Mouse (Mus musculus): Measurements from ENCODE around the gene Ltbp2.

DNA sequence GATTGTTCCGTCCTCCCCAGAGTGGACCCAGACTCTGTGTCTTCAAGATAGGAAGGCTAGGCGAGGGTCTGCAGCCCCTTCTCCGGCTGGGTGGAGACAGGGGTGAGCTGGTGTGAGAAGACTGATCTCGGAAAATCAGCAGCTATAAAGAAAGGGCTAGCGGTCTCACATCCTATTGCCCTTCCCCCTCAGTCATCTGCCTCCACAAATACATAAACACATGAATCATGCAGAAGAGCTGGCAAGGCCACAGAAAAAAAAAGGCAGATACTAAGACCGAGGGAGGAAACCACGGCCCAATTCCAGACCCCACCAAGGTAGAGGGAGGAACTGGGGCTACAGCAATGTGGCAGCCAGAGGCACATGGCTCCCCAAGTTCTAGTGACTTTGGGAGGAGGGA is 11.5 kb downstream of the Ltbp2 start:
- TF ChIP-seq POLR2A (IDR thresholded peaks at IDR 0.05; ENCODE audit: insufficient read length, low read depth) (no peak), E2F4 (IDR thresholded peaks at IDR 0.05; ENCODE audit: insufficient read depth) (no peak), MYOG (IDR thresholded peaks at IDR 0.05; ENCODE audit: control insufficient read depth in 1 of 3, insufficient read depth in 1 of 3, insufficient read length in 2 of 3, low read depth in 2 of 3) (no peak), TCF3 (IDR thresholded peaks at IDR 0.05; ENCODE audit: insufficient read length, low read depth) (no peak), USF1 (IDR thresholded peaks at IDR 0.05; ENCODE audit: low read depth) (no peak), POLR2AphosphoS2 (IDR thresholded peaks at IDR 0.05; ENCODE audit: insufficient read length, low read depth) (no peak), MYOD1 (IDR thresholded peaks at IDR 0.05; ENCODE audit: control insufficient read depth in 1 of 3, insufficient read length in 2 of 3, low read depth in 2 of 3) (no peak), MAX (IDR thresholded peaks at IDR 0.05; ENCODE audit: low read depth) (no peak), TCF12 (IDR thresholded peaks at IDR 0.05; ENCODE audit: insufficient read depth, poor library complexity, severe bottlenecking) (no peak), CEBPB (IDR thresholded peaks at IDR 0.05; ENCODE audit: insufficient read depth, poor library complexity, severe bottlenecking) (no peak), REST (IDR thresholded peaks at IDR 0.05; ENCODE audit: insufficient read depth, insufficient read length) (no peak), SRF (IDR thresholded peaks at IDR 0.05; ENCODE audit: control insufficient read depth, insufficient read length, low read depth) (no peak)
